9 mouse cellular contexts compared by ENCODE assay signal in the genomic region with DNA sequence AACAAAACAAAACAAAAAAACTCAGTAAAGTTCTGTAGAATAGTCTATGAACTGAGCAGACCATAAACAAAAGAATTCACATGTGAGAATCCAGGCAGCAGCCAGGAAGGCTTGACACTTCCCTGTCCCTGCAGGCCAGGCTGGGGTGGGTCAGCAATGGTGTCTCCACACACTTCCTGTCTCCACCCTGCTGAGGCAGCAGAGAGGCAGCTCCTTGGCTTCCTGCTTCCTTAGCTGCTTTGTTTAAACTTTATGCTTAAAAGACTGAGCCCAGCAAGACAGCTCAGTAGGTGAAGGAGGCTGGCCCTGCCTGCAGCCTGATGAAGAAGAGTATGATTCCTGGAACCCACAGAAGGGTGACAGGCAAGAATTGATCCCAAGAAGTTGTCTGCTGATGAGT.
A peak's percentile ranks its signal among the peaks of the same experiment; 100 is the strongest.
DNase-seq lines count a peak whose midpoint lies in the region; ATAC-seq lines count a peak whose summit lies in the region.
"Had no signal": no experiment of that assay in that cellular context is flagged by ENCODE, and none has a peak within 500 bp of the region (broad histone marks: within the 10 kb centered on the region; RNA-seq: fewer than 3 reads in every experiment).

No protein-coding gene starts in this region.

- H3K4me3 ChIP-seq in hindbrain, embryonic 12.5 days = no peak overlapping the region
- no peak overlapping the region for H3K4me3 ChIP-seq in hindbrain, embryonic 13.5 days
- H3K4me3 ChIP-seq in heart, embryonic 14.5 days (ENCODE audit: control insufficient read depth in 1 of 2, insufficient read depth in 1 of 2, low read depth in 1 of 2, low read length in 2 of 2) = no peak overlapping the region
- H3K4me3 ChIP-seq in forebrain, embryonic 11.5 days (ENCODE audit: low read depth, low read length) = no peak overlapping the region
- H3K4me3 ChIP-seq: limb, embryonic 15.5 days had no signal

- no peak overlapping the region for H3K4me2 ChIP-seq in hindbrain, embryonic 12.5 days (replicated peaks)
- H3K4me2 ChIP-seq in hindbrain, embryonic 13.5 days = no peak overlapping the region
- no peak overlapping the region for H3K4me2 ChIP-seq in heart, embryonic 14.5 days (ENCODE audit: low read length)
- H3K4me2 ChIP-seq in forebrain, embryonic 11.5 days (ENCODE audit: low read depth, low read length, severe bottlenecking) = no peak overlapping the region
- H3K4me2 ChIP-seq: limb, embryonic 15.5 days had no signal

- H3K27me3 ChIP-seq in hindbrain, embryonic 12.5 days = no peaks in the 10 kb centered on the region
- H3K27me3 ChIP-seq in hindbrain, embryonic 13.5 days = no peaks in the 10 kb centered on the region
- no peaks in the 10 kb centered on the region for H3K27me3 ChIP-seq in heart, embryonic 14.5 days (ENCODE audit: control insufficient read depth, insufficient read depth, low read length)
- peaks cover 25% of the 10 kb centered on the region; the same call in 1 of the 2 replicates for H3K27me3 ChIP-seq in forebrain, embryonic 11.5 days (ENCODE audit: control insufficient read depth, insufficient read depth, low read length)
- H3K27me3 ChIP-seq: limb, embryonic 15.5 days had no signal

- H3K9me3 ChIP-seq in hindbrain, embryonic 12.5 days (replicated peaks) = no peaks in the 10 kb centered on the region
- no peaks in the 10 kb centered on the region for H3K9me3 ChIP-seq in hindbrain, embryonic 13.5 days
- no peaks in the 10 kb centered on the region for H3K9me3 ChIP-seq in heart, embryonic 14.5 days (ENCODE audit: control insufficient read depth, low read length)
- no peaks in the 10 kb centered on the region for H3K9me3 ChIP-seq in forebrain, embryonic 11.5 days (ENCODE audit: control insufficient read depth, low read length)
- H3K9me3 ChIP-seq: limb, embryonic 15.5 days had no signal

- no peak overlapping the region for H3K9ac ChIP-seq in hindbrain, embryonic 12.5 days
- H3K9ac ChIP-seq in hindbrain, embryonic 13.5 days = no peak overlapping the region
- no peak overlapping the region for H3K9ac ChIP-seq in heart, embryonic 14.5 days (ENCODE audit: low read length)
- no peak overlapping the region for H3K9ac ChIP-seq in forebrain, embryonic 11.5 days (ENCODE audit: low read length)
- H3K9ac ChIP-seq: limb, embryonic 15.5 days had no signal

- no peak for ATAC-seq in hindbrain, embryonic 12.5 days (ENCODE audit: low FRiP score)
- no peak for ATAC-seq in hindbrain, embryonic 13.5 days (ENCODE audit: low FRiP score)
- 0 out of 2 replicates have a peak, but pooled peaks have one; percentile 54 for ATAC-seq in heart, embryonic 14.5 days (ENCODE audit: insufficient number of reproducible peaks, insufficient read depth, low FRiP score, low read depth)
- ATAC-seq in megakaryocyte-erythroid progenitor cell, adult 5-6 weeks (replicated peaks; ENCODE audit: low FRiP score, low TSS enrichment, poor library complexity, severe bottlenecking) = peak; percentile 77
- ATAC-seq in forebrain, embryonic 11.5 days (replicated peaks; ENCODE audit: low FRiP score) = no peak

- no peaks in the 10 kb centered on the region for H3K36me3 ChIP-seq in hindbrain, embryonic 12.5 days
- H3K36me3 ChIP-seq in hindbrain, embryonic 13.5 days = no peaks in the 10 kb centered on the region
- H3K36me3 ChIP-seq in heart, embryonic 14.5 days (ENCODE audit: control insufficient read depth, insufficient read depth, low read length) = no peaks in the 10 kb centered on the region
- no peaks in the 10 kb centered on the region for H3K36me3 ChIP-seq in forebrain, embryonic 11.5 days (ENCODE audit: control insufficient read depth, insufficient read depth, low read length)
- H3K36me3 ChIP-seq: limb, embryonic 15.5 days had no signal

- DNase-seq in adrenal gland, adult 8-10 months = peak; percentile 39
- peak; percentile 55 to 75 for DNase-seq in kidney, postnatal 4 days
- DNase-seq in forebrain, embryonic 11.5 days (ENCODE audit: low spot score) = no peak
- DNase-seq in frontal cortex, postnatal 25 days (ENCODE audit: low spot score in 2 of 2) = no peak

- H3K27ac ChIP-seq in hindbrain, embryonic 12.5 days = peak overlapping the region; percentile 48
- H3K27ac ChIP-seq in hindbrain, embryonic 13.5 days = no peak overlapping the region
- peak overlapping the region; percentile 29 to 48 for H3K27ac ChIP-seq in heart, embryonic 14.5 days (replicated peaks in 1 of 2; ENCODE audit: control insufficient read depth in 1 of 2, insufficient read depth in 1 of 2, low read depth in 2 of 2, low read length in 2 of 2)
- no peak overlapping the region for H3K27ac ChIP-seq in forebrain, embryonic 11.5 days (ENCODE audit: low read depth, low read length)
- H3K27ac ChIP-seq: limb, embryonic 15.5 days had no signal

- peaks cover 7% of the 10 kb centered on the region; the same call in 1 of the 2 replicates for H3K4me1 ChIP-seq in hindbrain, embryonic 12.5 days
- peaks cover 25% of the 10 kb centered on the region for H3K4me1 ChIP-seq in hindbrain, embryonic 13.5 days (replicated peaks)
- peaks cover 19 to 54% of the 10 kb centered on the region in 2 experiments for H3K4me1 ChIP-seq in heart, embryonic 14.5 days (ENCODE audit: control insufficient read depth in 2 of 2, insufficient read depth in 2 of 2, low read length in 2 of 2)
- H3K4me1 ChIP-seq in forebrain, embryonic 11.5 days (replicated peaks; ENCODE audit: control insufficient read depth, insufficient read depth, low read length) = no peaks in the 10 kb centered on the region

Comparison
In these comparisons a context has a peak if more than half of its experiments do, and no peak if none do; other contexts are left out.
1. H3K27ac ChIP-seq: peak in hindbrain, embryonic 12.5 days (single experiment) and heart, embryonic 14.5 days (2 of 2); none in hindbrain, embryonic 13.5 days (single experiment) and forebrain, embryonic 11.5 days (single experiment).
2. ATAC-seq: peak in heart, embryonic 14.5 days (single experiment) and megakaryocyte-erythroid progenitor cell, adult 5-6 weeks (single experiment); none in hindbrain, embryonic 12.5 days (single experiment), hindbrain, embryonic 13.5 days (single experiment) and forebrain, embryonic 11.5 days (single experiment).
3. DNase-seq: peak in adrenal gland, adult 8-10 months (single experiment) and kidney, postnatal 4 days (2 of 2); none in forebrain, embryonic 11.5 days (single experiment) and frontal cortex, postnatal 25 days (0 of 2).